Mouse (Mus musculus) adrenal gland, postnatal 36 days (tissue): ENCODE measurements at regions not wholly inside any gene's neighbourhood (a gene's known extent, or its start where the extent isn't known, plus 50 kb on each side); places are given as distances from the start of the nearest gene placed in this dataset.

Experiments used
- DNase-seq, 2 experiments: peaks; one replicate each; pipeline ENCODE4 v3.0.0; 2021; ENCODE audit warnings: mixed read lengths in 1 of 2

GRCm38 (mm10) chr9:14103538-14103937 lies 171.3 kb upstream of the Sesn3 start:
- DNase-seq = no peak

- peak; percentile 31 to 41 for DNase-seq
These were observed 169.9 kb upstream of the Sesn3 start for GRCm38 (mm10) chr9:14104921-14105320.

GRCm38 (mm10) chr9:14106371-14106770 lies 168.5 kb upstream of the Sesn3 start:
- no peak for DNase-seq

GRCm38 (mm10) chr9:14108798-14109197 lies 166.1 kb upstream of the Sesn3 start:
- no peak for DNase-seq

- no peak for DNase-seq
These were observed 165.4 kb upstream of the Sesn3 start for GRCm38 (mm10) chr9:14109492-14109891.

GRCm38 (mm10) chr9:14111713-14112112 lies 163.2 kb upstream of the Sesn3 start:
- DNase-seq = no peak

GRCm38 (mm10) chr9:14115521-14115920 lies 159.3 kb upstream of the Sesn3 start:
- DNase-seq = no peak

- no peak for DNase-seq
These were observed 158.6 kb upstream of the Sesn3 start for GRCm38 (mm10) chr9:14116097-14116840.

- no peak for DNase-seq
These were observed 141.5 kb upstream of the Sesn3 start for GRCm38 (mm10) chr9:14133372-14133771.

GRCm38 (mm10) chr9:14134894-14135450 lies 139.9 kb upstream of the Sesn3 start:
- DNase-seq = no peak

- no peak for DNase-seq
These were observed 133.5 kb upstream of the Sesn3 start for GRCm38 (mm10) chr9:14141321-14141720.

GRCm38 (mm10) chr9:14143988-14144387 lies 130.9 kb upstream of the Sesn3 start:
- no peak for DNase-seq

- no peak for DNase-seq
These were observed 127.8 kb upstream of the Sesn3 start for GRCm38 (mm10) chr9:14147088-14147487.

- DNase-seq = no peak
These were observed 127.1 kb upstream of the Sesn3 start for GRCm38 (mm10) chr9:14147731-14148130.

- no peak for DNase-seq
These were observed 124.6 kb upstream of the Sesn3 start for GRCm38 (mm10) chr9:14150288-14150687.

- DNase-seq = no peak
These were observed 117.9 kb upstream of the Sesn3 start for GRCm38 (mm10) chr9:14156967-14157366.

- DNase-seq = no peak
These were observed 116.6 kb upstream of the Sesn3 start for GRCm38 (mm10) chr9:14158096-14158837.

GRCm38 (mm10) chr9:14160207-14160606 lies 114.7 kb upstream of the Sesn3 start:
- no peak for DNase-seq

- no peak for DNase-seq
These were observed 103.2 kb upstream of the Sesn3 start for GRCm38 (mm10) chr9:14171589-14172240.

- peak; percentile 66 to 73 for DNase-seq
These were observed 101.1 kb upstream of the Sesn3 start for GRCm38 (mm10) chr9:14173631-14174323.

- DNase-seq = no peak
These were observed 100.4 kb upstream of the Sesn3 start for GRCm38 (mm10) chr9:14174324-14175040.
